Mouse (Mus musculus) heart, postnatal 10 days (tissue): Measurements from ENCODE around the gene Pik3c2b. TPM values are rescaled to one million over a fixed set of nuclear protein-coding genes. Genes with fewer than 3 reads are reported as not detected.

ENCODE experiments used
- DNase-seq, 2 experiments: peaks; one replicate each; pipeline ENCODE4 v3.0.0; 2021
- intact Hi-C: fragments of 180-260 bp; cut with DNase I; formaldehyde crosslinking; loops from one replicate; pipeline ENCODE4 v1.15.1; 2025
- total RNA-seq, 2 experiments: library from RNA; stranded (reverse); gene quantifications; 2 replicates each; pipeline ENCODE4 v1.2.3; 2021

Gene Pik3c2b
- total RNA-seq, 2 experiments from 2014 or later: 26.1 to 36.5 TPM

DNA sequence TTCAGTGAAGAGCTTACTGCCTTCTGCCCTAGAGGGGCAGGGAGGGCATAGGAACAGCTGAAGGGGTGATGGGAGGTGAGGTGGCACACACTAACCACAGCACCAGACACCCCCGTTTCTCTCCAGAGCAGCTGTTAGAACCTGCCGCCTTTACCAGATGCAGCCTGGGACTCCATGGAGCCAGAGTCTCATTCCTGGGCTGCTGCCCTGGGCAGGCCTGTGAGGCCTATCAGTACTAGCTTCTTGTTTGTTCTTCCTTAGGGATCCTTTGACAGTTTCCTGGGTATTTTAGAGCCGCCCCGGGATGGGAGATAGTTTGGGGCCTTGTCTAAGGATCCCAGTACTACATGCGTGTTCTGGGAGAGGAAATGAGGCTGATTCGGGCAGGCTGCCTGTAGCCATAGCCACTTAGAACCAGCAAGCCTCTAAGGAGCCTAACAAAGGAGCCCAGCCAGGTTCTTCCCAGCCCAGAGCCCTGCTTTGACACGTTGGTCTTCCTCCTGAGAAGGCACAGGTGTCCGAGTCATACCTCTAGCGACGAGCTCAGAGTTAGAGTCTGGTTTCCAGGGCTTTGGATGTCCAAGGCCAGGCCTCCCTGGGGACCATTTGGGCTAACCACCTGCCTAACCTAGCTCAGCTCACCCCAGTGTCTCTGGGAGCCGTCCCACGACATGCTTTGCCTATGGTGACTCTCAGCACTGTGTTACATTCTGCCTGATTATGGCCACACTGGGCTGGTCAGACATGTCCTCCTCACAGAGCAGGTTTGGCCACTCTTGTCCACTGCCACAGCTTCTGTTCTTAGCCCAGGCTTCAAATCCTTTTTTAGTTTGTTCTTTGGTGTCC lies 24.0 kb downstream of the Pik3c2b start:
- intact Hi-C loops: loop anchor here (2.0 to 5.0 kb wide), 2 partner anchors 23 to 1997 kb away; no protein-coding TSS in a partner anchor
- peak; percentile 60 to 67 for DNase-seq

DNA sequence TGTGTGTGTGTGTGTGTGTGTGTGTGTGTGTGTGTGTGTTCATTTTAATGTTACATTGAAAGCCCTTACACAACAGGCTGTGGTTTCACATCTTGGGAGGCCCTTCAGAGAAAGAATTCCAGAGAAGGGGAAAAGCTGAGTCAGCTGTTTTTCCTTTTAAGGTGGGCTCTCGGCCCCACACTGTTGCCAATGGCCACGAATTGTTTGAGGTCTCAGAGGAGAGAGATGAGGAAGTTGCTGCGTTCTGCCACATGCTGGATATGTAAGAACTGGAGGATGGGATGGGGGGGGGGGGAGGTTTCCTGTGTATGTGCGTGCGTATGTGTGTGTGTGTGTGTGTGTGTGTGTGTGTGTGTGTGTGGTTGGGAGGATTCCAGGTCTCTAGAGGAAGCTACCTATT lies 24.7 kb downstream of the Pik3c2b start:
- intact Hi-C loops: loop anchor here (5.0 kb wide), 1 partner anchor 1998 kb away; no protein-coding TSS in a partner anchor
- peak; percentile 50 to 62 for DNase-seq

DNA sequence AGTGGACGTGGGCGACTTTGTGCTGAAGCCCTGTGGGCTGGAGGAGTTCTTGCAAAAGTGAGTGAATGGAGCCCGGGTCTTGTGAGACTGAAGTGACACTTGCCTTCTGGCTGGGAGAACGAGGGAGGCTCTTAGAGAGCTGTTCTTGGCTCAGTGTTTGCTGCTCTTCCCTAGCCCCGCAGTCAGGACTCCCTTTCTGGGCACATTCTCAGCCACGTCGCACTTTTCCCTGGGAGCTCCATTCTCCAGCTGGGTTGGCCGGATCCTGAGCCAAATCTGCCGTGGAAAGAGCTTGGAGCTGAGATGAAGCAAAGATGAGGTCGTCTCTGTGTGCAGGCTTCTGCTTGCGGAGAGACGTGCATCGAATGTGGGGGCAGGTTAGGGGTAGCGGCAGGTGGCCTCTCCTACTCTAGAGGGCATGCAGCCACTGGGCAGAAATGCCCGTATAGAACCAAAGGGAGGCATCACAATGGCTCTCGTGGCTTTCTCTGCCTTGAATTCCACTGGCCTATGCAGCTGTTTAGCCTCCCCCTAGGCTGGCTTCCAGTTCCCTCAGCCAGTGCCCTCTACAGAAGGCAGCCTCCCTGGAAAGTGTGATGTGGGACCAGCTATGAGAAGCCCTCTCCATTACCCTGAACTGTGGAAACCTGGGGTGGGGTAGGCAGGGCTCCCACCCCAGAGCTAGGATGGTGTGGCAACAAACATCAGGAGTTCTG lies 26.4 kb downstream of the Pik3c2b start:
- DNase-seq: peak; percentile 74 to 76
- intact Hi-C loops: loop anchor here (5.0 kb wide), 1 partner anchor 2000 kb away; no protein-coding TSS in a partner anchor

DNA sequence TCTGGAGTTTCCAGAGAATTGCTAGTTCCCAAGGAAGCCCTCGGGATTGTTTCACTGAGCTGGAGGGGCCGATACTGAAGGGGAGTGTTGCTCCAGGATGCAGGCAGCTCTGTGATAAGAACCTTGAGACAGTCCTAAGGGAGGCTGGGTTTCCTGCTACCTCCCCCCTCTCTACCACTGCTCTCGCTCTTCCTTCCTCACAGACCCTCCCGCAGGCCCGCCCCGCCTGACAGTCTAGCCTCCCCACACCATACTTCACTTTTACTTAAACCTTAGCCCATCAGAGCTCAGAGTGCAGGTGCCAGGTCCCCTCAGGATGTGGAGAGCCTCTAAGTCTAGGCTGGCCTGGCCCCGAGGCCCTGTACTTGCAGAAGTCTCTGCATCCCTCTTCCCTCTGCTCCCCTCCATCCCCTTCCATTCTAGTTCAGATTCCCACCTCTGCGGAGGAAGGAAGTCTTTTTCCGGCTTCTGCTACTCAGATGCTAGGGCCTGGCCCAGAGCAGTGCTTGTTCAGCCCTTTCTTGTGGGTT lies 27.9 kb downstream of the Pik3c2b start:
- peak; percentile 61 to 65 for DNase-seq
- intact Hi-C loops: loop anchor here (5.0 kb wide), 1 partner anchor 2001 kb away; no protein-coding TSS in a partner anchor

DNA sequence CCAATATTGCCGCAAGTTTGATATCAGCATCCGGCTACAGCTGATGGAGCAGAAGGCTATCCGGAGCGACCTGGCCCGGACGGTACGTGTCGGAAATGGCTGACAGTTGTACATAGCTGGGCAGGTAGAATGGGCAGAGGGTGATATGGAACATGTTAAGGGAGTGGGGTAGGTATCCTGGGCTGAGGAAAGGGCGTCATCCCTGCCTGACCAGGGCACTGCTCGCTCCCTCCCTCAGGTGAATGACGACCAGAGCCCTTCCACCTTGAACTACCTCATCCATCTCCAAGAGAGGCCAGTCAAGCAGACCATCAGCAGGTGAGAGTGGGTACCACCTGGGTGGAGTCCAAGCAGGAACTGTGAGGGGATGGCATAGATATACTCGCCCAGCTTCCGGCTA lies 29.1 kb downstream of the Pik3c2b start:
- intact Hi-C loops: loop anchor here (5.0 kb wide), 1 partner anchor 2002 kb away; no protein-coding TSS in a partner anchor
- DNase-seq: no peak

- intact Hi-C loops: no loop called here
- DNase-seq: no peak
Observed at GRCm38 (mm10) chr1:133075651-133076400, 30.4 kb downstream of the Pik3c2b start.

DNA sequence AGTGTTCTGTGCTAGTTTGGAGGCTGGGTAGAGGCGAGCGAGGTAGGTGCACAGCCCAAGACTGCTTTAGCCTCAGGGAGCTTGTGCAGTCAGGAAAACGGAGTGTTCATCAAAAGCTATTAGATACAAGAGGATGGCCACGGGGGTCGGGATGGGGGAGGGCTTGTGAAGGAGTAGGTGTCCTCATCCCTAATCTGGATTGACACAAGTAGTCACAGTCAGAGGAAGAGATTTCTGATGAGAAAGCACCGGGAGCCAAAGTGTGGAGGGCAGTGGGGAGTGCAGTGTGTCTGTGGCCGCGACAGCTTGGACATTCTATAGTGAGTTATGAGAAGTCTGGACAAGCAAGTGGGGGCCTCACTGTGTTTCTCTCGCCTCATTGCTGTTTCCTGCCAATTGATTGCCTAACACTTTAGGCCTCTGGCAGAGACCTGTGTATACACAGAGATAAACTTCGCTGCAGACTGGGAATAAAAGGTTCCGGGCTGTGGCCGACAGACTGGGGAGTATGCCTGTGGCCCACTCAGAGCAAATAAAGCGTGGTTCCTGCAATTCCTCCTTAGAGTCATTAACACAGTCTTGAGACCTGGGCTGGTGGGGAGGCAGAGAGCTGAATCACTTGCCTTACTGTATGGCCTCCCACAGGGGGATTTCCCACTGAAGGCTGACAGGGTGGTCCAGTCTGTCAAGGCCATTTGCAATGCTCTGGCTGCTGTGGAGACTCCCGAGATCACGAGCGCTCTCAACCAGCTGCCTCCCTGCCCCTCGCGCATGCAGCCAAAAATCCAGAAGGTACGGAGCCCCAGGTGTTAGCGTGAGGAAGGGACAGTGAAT lies 31.4 kb downstream of the Pik3c2b start:
- DNase-seq: peak; percentile 73 to 78
- intact Hi-C loops: no loop called here

DNA sequence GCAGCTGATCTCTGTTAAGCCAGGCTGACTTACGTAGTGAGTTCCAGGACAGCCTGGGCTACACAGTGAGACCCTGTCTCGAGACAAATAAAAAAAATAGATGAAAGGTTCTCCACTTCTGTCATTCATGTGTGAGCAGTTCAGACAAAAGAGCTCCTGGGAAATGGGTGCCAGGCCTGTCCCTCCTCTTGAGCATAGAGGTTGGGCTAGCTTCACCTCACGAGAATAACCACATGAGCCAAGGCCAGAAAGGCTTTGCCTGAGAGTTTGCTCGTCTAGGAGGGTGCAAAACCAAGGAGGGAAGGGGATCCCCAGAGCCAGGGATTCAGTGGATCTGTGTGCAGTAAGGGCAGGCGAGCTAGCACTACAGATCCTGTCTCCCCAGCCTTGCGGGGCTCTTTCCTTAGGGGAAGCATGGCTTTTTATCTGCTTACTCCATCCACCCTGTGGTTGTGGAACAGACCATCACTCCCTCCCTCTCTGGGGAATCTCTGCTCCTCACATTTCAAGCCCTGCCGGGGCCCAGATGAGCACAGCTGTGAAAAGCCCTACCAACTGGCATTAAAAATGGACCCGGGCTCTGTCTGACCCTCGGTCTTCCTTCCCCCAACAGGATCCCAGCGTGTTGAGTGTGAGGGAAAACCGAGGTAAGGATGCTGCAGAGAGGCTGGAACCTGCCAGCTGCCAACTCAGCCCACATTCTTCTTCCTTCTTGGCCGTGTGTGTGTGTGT lies 32.3 kb downstream of the Pik3c2b start:
- DNase-seq: peak; percentile 62 to 63
- intact Hi-C loops: no loop called here

GRCm38 (mm10) chr1:133078338-133078727 lies 32.9 kb downstream of the Pik3c2b start:
- intact Hi-C loops: no loop called here
- peak in 1 of 2 experiments; percentile 60 for DNase-seq

- intact Hi-C loops: no loop called here
- DNase-seq: no peak
Observed at GRCm38 (mm10) chr1:133079509-133079908, 34.0 kb downstream of the Pik3c2b start.

GRCm38 (mm10) chr1:133080079-133080561 lies 34.7 kb downstream of the Pik3c2b start:
- no peak for DNase-seq
- intact Hi-C loops: no loop called here

DNA sequence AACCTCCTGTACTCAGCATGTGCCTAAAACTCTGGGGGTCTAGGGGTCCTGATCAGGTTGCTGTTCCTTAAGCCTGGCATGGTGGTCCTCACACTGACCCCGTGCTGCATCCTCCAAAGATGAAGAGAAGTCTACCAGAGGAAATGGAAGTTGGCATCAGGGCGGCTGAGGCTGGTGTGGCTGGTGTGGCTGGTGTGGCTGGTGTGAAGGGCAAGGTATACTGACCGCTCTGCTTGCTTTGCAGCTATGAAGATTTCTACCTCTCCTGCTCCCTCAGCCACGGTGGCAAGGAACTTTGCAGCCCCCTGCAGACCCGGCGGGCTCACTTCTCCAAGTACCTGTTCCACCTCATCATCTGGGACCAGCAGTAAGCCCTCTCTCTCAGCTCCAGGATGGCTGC lies 35.2 kb downstream of the Pik3c2b start:
- DNase-seq: no peak

DNA sequence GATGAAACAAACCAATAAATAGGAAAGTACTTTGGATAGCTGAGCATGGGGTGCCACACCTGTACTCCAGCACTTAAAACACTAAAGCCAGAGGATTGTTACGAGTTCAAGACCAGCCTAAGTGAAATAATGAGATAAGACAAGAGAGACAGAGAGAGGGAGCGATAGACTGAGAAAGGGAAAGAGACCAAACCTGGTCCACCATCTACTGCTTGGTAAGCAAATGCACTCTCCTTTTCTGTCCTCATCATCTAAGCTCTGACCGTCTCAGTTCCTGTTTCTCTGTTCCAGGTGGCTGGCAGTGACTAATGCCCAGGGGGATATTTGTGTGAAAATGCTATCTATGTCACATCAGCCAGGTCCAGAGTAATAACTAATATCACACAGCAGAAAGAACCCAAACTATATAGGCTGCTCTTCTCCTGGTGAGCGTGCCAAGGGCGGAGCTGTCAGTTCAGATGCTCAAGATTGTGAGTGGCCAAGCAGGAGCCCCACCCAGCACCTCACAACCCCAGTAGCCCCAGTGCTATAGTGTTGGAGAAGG lies 37.6 kb downstream of the Pik3c2b start:
- DNase-seq: no peak
- intact Hi-C loops: no loop called here

More for the DNA sequence above, 35.2 kb downstream of the Pik3c2b start:
- intact Hi-C loops: no loop called here

DNA sequence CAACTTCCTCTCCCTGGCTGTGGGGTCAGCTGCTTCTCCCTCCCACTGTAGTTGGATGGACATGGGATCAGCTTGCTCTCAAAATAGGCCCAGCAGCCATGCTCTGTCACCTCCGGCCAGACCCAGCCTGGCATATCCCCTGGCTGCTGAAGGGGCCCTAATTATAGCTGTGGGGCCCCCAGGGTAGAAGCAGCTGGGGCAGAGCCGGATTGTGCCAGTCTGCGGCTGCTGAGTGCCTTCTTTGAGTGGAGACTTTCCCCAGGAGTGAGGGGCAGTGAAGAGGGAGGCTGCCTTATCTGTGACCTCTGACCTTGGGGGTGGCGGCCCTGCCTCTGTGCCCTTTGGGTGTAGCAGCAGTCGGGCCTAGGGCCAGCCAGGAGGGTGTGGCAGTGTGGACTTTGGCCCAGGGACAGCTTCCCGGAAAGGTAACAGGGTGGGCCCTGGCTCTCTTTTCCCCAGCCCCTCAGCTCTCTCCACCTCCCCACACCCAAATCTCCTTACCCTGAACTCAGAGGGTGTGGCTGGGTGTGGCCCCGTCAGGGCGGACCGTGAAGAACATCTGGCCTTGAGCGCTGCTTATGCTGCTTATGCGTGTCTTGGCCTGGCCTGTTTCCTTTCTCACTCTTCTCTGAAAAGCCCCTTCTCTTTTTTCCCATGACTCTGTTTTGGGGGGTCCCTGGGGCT lies 38.6 kb downstream of the Pik3c2b start:
- peak; percentile 71 to 78 for DNase-seq
- intact Hi-C loops: no loop called here

DNA sequence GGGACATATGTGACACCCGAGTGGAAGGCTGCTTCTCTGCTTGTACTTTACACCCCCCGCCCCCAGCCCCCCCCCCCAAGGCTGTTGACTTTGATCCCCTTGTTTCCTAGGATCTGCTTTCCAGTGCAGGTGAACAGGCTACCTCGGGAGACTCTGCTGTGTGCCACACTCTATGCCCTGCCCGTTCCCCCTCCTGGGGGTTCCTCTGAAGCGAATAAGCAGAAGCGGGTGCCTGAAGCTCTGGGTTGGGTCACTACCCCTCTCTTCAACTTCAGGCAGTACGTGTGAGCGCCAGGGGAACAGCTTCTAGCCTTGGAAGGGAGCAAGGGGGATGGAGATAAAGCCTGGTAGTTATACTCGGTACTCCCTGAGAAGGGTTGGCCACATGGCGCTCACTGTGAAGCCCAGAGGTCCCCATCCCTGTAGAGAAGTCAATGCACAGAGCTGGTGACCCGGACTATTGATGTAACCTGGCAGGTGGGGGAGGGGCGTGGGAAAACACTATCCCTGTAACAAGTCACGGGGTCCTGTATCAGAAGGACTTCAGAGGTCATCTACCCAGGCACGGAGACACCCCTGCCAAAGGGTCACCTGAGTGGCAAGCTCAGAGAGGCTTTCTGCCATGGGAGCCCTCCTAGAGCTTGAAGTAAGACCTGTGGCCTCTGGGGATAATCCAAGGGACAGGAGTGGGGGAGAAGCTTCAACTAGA lies 39.4 kb downstream of the Pik3c2b start:
- DNase-seq: peak in 1 of 2 experiments; percentile 21
- intact Hi-C loops: no loop called here

DNA sequence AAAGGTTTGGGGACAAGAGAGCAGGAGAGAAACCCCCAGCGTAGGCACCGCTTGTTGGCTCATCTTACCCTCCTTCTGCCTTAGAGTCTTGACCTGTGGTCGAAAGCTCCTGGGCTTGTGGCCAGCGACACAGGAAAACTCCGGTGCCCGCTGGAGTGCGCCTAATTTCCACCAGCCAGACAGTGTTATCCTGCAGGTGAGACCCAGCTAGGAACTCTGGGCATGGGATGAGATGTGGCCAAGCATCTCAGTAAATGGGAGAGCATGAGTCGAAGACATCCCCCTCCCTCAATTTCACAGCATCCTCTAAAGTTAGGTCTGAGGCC lies 39.9 kb downstream of the Pik3c2b start:
- intact Hi-C loops: no loop called here
- DNase-seq: peak in 1 of 2 experiments; percentile 37

DNA sequence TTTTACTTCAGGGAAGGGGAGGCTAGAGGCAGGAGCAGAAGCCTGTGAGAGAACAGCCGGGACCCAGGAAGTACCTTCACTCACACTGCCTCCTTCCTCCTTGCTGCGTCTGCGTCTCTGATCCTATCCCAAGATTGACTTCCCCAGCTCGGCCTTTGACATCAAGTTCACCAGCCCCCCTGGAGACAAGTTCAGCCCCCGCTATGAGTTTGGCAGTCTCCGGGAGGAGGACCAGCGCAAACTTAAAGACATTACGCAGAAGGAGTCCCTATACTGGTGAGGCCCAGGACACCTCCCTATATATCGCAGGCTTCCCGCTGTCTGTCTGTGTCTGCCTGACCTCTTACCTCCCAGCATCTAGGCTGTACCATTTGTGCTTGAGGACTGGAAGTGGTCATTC lies 41.3 kb downstream of the Pik3c2b start:
- intact Hi-C loops: loop anchor here (1.0 kb wide), 2 partner anchors 41 to 48 kb away; no protein-coding TSS in a partner anchor

More for the DNA sequence above, 41.3 kb downstream of the Pik3c2b start:
- no peak for DNase-seq
